Mouse (Mus musculus): ENCODE data around the gene Hamp. TPM values are rescaled to one million over a fixed set of nuclear protein-coding genes. Genes with fewer than 3 reads are reported as not detected.
"Not testable (repeated sequence)": the region's sequence is repeated elsewhere in the genome, so short reads cannot be mapped to it uniquely, and the experiment has no call there.

Hamp gene
- polyA plus RNA-seq, 1 experiment from 2014 or later = 0.45 TPM

GRCm38 (mm10) chr7:30924071-30924470 is 19.8 kb downstream of the Hamp start:
- 51% methylated on average over 3 of the region's 3 CpGs for WGBS

GRCm38 (mm10) chr7:30922490-30922889 is 21.3 kb downstream of the Hamp start:
- not testable (repeated sequence) for DNase-seq (ENCODE audit: low spot score); ATAC-seq (ENCODE audit: low FRiP score, low TSS enrichment); H3K9me3 ChIP-seq (ENCODE audit: control insufficient read depth, low read length); H3K4me2 ChIP-seq (replicated peaks; ENCODE audit: low read depth); H3K27me3 ChIP-seq (ENCODE audit: control insufficient read depth, insufficient read depth, low read length); H3K4me1 ChIP-seq (replicated peaks; ENCODE audit: control insufficient read depth, insufficient read depth); H3K36me3 ChIP-seq (ENCODE audit: control insufficient read depth, insufficient read depth, low read length); H3K4me3 ChIP-seq (ENCODE audit: low read depth, low read length); H3K27ac ChIP-seq (replicated peaks); H3K9ac ChIP-seq (ENCODE audit: low read length)
- WGBS = 35% methylated on average over 2 of the region's 3 CpGs

More at GRCm38 (mm10) chr7:30924071-30924470, 19.8 kb downstream of the Hamp start:
- Histone ChIP-seq H3K4me1 (replicated peaks; ENCODE audit: control insufficient read depth, insufficient read depth) (no peaks in the 10 kb centered on the region), H3K4me3 (ENCODE audit: low read depth, low read length) (no peak overlapping the region), H3K36me3 (ENCODE audit: control insufficient read depth, insufficient read depth, low read length) (no peaks in the 10 kb centered on the region), H3K27ac (replicated peaks) (no peak overlapping the region), H3K4me2 (replicated peaks; ENCODE audit: low read depth) (no peak overlapping the region), H3K9me3 (ENCODE audit: control insufficient read depth, low read length) (no peaks in the 10 kb centered on the region), H3K27me3 (ENCODE audit: control insufficient read depth, insufficient read depth, low read length) (no peaks in the 10 kb centered on the region), H3K9ac (ENCODE audit: low read length) (no peak overlapping the region)
- no peak for DNase-seq (ENCODE audit: low spot score)
- no peak for ATAC-seq (ENCODE audit: low FRiP score, low TSS enrichment)
- TF ChIP-seq EP300 (optimal IDR thresholded peaks at IDR 0.05) (no peak), CTCF (IDR thresholded peaks at IDR 0.05; ENCODE audit: low read depth) (no peak)

- WGBS = 48% methylated on average over 3 of the region's 3 CpGs
- Histone ChIP-seq H3K4me3 (ENCODE audit: low read depth, low read length) (no peak overlapping the region), H3K4me2 (replicated peaks; ENCODE audit: low read depth) (no peak overlapping the region), H3K9ac (ENCODE audit: low read length) (no peak overlapping the region), H3K4me1 (replicated peaks; ENCODE audit: control insufficient read depth, insufficient read depth) (no peaks in the 10 kb centered on the region), H3K27me3 (ENCODE audit: control insufficient read depth, insufficient read depth, low read length) (no peaks in the 10 kb centered on the region), H3K9me3 (ENCODE audit: control insufficient read depth, low read length) (no peaks in the 10 kb centered on the region), H3K27ac (replicated peaks) (no peak overlapping the region), H3K36me3 (ENCODE audit: control insufficient read depth, insufficient read depth, low read length) (no peaks in the 10 kb centered on the region)
- no peak for TF ChIP-seq EP300 (optimal IDR thresholded peaks at IDR 0.05)
- no peak for TF ChIP-seq CTCF (IDR thresholded peaks at IDR 0.05; ENCODE audit: low read depth)
- peak; percentile 77 for DNase-seq (ENCODE audit: low spot score)
- ATAC-seq (ENCODE audit: low FRiP score, low TSS enrichment) = peak; percentile 66
Measured at GRCm38 (mm10) chr7:30920217-30920616, 23.6 kb downstream of the Hamp start.

GRCm38 (mm10) chr7:30917219-30917618 is 26.6 kb downstream of the Hamp start:
- TF ChIP-seq CTCF (IDR thresholded peaks at IDR 0.05; ENCODE audit: low read depth) = no peak
- no peak for TF ChIP-seq EP300 (optimal IDR thresholded peaks at IDR 0.05)
- Histone ChIP-seq H3K27me3 (ENCODE audit: control insufficient read depth, insufficient read depth, low read length) (no peaks in the 10 kb centered on the region), H3K4me3 (ENCODE audit: low read depth, low read length) (no peak overlapping the region), H3K4me1 (replicated peaks; ENCODE audit: control insufficient read depth, insufficient read depth) (no peaks in the 10 kb centered on the region), H3K9ac (ENCODE audit: low read length) (no peak overlapping the region), H3K9me3 (ENCODE audit: control insufficient read depth, low read length) (no peaks in the 10 kb centered on the region), H3K4me2 (replicated peaks; ENCODE audit: low read depth) (no peak overlapping the region), H3K27ac (replicated peaks) (no peak overlapping the region), H3K36me3 (ENCODE audit: control insufficient read depth, insufficient read depth, low read length) (no peaks in the 10 kb centered on the region)
- no peak for DNase-seq (ENCODE audit: low spot score)
- 47% methylated on average over 4 of the region's 4 CpGs for WGBS
- no peak for ATAC-seq (ENCODE audit: low FRiP score, low TSS enrichment)

GRCm38 (mm10) chr7:30916713-30917112 is 27.1 kb downstream of the Hamp start:
- no peak overlapping the region for H3K27ac ChIP-seq (replicated peaks)
- WGBS = 26% methylated on average over 6 of the region's 6 CpGs
- H3K4me2 ChIP-seq (replicated peaks; ENCODE audit: low read depth) = no peak overlapping the region
- no peaks in the 10 kb centered on the region for H3K27me3 ChIP-seq (ENCODE audit: control insufficient read depth, insufficient read depth, low read length)
- H3K4me3 ChIP-seq (ENCODE audit: low read depth, low read length) = no peak overlapping the region
- no peak for TF ChIP-seq EP300 (optimal IDR thresholded peaks at IDR 0.05)
- TF ChIP-seq CTCF (IDR thresholded peaks at IDR 0.05; ENCODE audit: low read depth) = no peak
- no peaks in the 10 kb centered on the region for H3K9me3 ChIP-seq (ENCODE audit: control insufficient read depth, low read length)
- DNase-seq (ENCODE audit: low spot score) (no peak), ATAC-seq (ENCODE audit: low FRiP score, low TSS enrichment) (no peak)
- no peak overlapping the region for H3K9ac ChIP-seq (ENCODE audit: low read length)
- H3K36me3 ChIP-seq (ENCODE audit: control insufficient read depth, insufficient read depth, low read length) = no peaks in the 10 kb centered on the region
- no peaks in the 10 kb centered on the region for H3K4me1 ChIP-seq (replicated peaks; ENCODE audit: control insufficient read depth, insufficient read depth)

- Histone ChIP-seq H3K4me3 (ENCODE audit: low read depth, low read length) (no peak within 1 kb of the TSS), H3K4me2 (replicated peaks; ENCODE audit: low read depth) (no peak within 1 kb of the TSS), H3K36me3 (ENCODE audit: control insufficient read depth, insufficient read depth, low read length) (no peaks in the 10 kb centered on the region), H3K9me3 (ENCODE audit: control insufficient read depth, low read length) (no peaks in the 10 kb centered on the region), H3K27me3 (ENCODE audit: control insufficient read depth, insufficient read depth, low read length) (no peaks in the 10 kb centered on the region), H3K9ac (ENCODE audit: low read length) (no peak within 1 kb of the TSS), H3K4me1 (replicated peaks; ENCODE audit: control insufficient read depth, insufficient read depth) (no peaks in the 10 kb centered on the region), H3K27ac (replicated peaks) (no peak within 1 kb of the TSS)
- WGBS = 76% methylated on average over 8 of the region's 8 CpGs
- ATAC-seq (ENCODE audit: low FRiP score, low TSS enrichment) (no peak), DNase-seq (ENCODE audit: low spot score) (no peak)
- TF ChIP-seq CTCF (IDR thresholded peaks at IDR 0.05; ENCODE audit: low read depth) (no peak), EP300 (optimal IDR thresholded peaks at IDR 0.05) (no peak)
Measured at GRCm38 (mm10) chr7:30914732-30915131, 29.1 kb downstream of the Hamp start, which contains the start of gene Mag. Gene Mag, minus strand, starts transcription at chr7:30914873.
